Mouse (Mus musculus): ENCODE results near the gene Il5ra. TPM values are rescaled to one million over a fixed set of nuclear protein-coding genes. Genes with fewer than 3 reads are reported as not detected.
A peak's percentile ranks its signal among the peaks of the same experiment; 100 is the strongest.

Gene Il5ra
- polyA plus RNA-seq (2017; shearing (Covaris generic)) = under 1 TPM in 1 of 2 experiments, not detected in 1; 0.34 TPM

GRCm38 (mm10) chr6:106748887-106749388 is at the start of gene Il5ra:
Il5ra (minus strand) TSS chr6:106749037.
- ATAC-seq = no peak

DNA sequence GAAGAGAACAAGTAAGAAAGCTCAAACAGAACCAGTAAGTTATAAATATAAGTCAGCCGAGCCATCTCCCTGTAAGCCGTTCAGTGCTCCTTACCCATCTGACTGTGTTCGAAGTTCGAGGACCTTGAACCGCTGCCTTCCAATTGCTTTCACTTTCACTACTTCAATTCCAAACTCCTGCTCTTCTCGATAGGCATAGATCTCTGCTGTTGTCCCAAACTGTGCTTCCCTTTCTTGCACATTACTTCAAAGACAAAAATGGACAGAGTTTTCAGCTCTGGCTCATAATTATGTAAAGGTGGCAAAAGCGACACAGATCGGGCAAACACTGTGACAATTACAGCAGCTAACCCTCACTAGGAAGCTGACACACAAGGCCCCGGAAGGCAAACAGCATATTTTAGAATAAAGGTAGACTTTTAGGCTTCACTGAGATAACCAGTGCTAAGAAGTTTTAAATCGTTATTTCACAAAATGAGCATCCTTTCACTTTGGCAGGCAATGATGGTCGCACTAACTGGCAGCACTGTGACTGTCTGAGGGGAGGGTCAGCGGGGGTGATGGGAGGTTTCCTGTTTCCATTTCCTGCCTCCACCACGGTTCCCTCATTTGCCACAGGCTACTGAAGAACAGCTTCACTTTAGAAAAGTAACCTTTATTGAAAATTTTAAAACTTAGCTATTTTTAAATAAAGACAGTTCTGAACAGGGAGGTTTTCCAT is 45.4 kb upstream of the Il5ra start:
- ATAC-seq = peak; percentile 58

- ATAC-seq = peak; percentile 3
Measured at GRCm38 (mm10) chr6:106793621-106794020, 44.8 kb upstream of the Il5ra start.

DNA sequence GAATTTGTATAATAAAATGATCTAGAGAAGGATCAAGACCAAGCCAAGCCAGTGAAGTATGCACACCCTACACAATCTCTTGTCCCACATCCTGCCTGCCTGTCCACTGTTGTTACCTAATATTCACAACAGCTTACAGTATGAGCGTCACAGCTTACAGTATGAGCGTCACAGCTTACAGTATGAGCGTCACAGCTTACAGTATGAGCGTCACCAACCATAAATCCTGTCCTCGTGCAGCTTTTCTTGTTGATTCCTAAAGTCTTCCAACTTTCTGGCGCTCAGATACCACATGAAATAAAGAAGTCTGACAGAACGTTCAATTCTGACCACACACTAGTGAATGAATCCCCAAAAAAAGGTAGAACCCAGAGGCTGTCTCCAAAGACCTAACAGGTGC is 44.3 kb upstream of the Il5ra start:
- peak; percentile 45 for ATAC-seq

DNA sequence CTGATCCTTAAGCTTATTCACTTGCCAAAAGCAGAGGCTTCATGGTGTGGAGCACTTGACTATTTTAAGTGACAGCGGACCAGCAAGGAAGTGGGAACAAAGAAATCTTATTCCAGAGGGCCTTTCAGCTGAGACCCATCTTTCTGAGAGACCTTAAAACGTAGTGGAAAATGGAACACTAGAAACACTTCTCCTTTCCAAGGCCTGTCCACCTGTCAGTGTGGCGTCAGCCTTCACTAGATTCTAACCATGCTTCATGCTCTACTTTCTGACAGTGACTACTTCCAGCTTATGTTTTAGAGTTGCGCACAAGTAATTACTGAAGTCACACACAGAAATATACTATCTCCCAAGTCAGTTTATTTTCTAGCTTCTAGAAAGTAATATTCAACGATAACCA is 43.6 kb upstream of the Il5ra start:
- no peak for ATAC-seq

DNA sequence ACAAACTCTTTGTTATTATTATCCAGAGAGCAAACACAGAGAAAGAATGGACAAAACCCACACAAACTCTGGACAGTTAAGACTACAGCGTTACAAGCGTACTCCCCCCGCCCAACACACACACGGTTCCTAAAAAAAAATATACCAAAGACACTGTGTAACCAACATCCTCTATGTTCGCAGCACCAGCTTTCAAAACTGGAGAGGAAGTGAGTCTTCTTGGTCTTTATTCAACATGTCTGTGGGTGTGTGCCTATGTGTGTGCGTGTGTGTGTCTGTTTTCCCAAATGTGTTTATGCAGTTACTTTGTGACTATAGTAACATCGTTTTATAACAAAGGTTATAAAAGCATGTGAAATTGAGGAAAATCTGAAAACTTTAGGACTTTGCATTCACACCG is 42.6 kb upstream of the Il5ra start:
- ATAC-seq = peak; percentile 23

- ATAC-seq = peak; percentile 45
Measured at GRCm38 (mm10) chr6:106787138-106787537, 38.3 kb upstream of the Il5ra start.

GRCm38 (mm10) chr6:106770046-106770445 is 21.2 kb upstream of the Il5ra start:
- ATAC-seq = no peak

DNA sequence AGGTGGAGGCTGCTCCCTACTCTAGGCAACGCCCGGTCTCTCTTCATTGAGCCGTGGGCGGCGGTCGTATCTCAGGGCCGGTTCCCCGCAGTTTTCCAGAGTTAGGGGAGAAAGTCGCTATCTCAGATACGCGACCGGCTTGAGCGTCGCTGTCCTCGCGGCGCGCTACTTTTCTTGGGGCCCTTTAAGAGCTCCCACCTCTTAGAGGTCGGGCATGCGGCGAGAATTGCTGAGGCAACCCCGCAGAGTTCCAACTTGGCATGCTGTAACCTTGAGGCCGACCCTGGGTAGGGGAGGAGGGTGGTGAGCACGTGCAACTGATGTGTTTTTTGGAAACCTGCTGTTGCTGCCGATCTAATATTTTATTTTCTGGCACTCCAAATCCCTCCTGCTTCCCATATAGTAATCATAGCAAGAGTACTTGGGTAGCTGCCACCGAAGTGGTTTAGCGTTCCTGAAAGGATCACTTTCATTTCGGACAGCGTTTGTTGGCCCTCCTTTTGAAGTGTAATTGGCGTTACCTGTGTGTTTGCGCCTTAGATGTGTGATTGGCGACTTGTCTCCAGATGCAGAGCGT is 20.5 kb upstream of the Il5ra start:
- peak; percentile 30 for ATAC-seq

- ATAC-seq = peak; percentile 99
Measured at GRCm38 (mm10) chr6:106768640-106769289, 19.9 kb upstream of the Il5ra start, which contains the start of gene Trnt1. Trnt1 (plus strand) TSS chr6:106769120.

DNA sequence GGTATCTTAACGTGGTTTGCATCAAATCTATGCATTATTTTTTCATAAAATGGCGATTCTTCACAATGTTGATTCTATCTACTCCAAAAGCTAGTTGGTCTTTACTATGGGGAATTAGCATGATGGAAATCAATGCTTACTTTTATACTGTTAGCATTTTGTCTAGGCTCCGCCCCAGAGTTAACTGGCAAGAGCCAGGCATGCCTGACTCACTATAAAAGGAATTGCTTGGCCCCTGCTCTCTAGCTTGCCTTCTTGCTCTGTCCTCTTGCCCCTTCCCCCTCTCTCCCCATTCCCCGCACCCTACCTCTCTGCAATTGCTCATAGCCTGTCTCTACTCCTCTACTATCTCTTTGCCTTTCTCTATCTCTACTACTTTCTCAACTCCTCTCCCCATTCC is 17.9 kb upstream of the Il5ra start:
- no peak for ATAC-seq

DNA sequence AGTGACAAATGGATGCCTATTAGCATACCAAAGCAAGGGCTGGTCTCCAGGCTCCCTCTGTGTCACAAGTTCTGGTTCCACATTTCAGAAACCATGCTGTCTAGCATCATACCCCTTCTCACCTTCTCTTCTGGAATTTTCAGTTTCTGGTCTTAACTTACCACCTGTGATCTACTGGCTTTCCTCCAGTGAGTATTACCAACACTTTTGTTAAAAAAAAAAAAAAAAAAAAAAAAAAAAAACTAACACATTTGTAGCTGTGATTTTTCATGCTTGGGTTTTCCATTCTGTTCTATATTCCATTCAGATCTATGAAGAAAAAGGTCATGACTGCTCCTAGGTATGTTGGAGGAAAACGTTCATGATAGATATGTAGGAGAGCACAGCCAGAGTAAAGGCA is 17.1 kb upstream of the Il5ra start:
- no peak for ATAC-seq

DNA sequence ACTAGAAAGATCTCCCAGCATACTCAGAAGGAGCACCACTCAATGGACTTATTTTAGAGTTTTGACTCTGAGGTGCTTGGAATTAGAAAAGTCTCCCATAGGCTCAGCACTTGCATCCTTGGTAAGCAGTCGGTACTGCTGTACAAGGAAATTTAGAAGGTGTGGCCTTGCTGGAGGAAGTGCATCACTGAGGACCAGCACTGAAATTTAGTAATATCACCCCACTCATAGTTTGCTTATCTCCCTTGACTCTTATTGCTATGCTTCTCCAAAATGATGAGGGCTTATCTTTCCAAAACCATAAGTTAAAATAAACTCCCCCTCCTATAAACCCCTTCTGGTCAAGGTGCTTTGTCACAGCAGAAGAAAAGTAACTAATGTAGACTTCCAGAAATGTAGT is 12.6 kb upstream of the Il5ra start:
- no peak for ATAC-seq

DNA sequence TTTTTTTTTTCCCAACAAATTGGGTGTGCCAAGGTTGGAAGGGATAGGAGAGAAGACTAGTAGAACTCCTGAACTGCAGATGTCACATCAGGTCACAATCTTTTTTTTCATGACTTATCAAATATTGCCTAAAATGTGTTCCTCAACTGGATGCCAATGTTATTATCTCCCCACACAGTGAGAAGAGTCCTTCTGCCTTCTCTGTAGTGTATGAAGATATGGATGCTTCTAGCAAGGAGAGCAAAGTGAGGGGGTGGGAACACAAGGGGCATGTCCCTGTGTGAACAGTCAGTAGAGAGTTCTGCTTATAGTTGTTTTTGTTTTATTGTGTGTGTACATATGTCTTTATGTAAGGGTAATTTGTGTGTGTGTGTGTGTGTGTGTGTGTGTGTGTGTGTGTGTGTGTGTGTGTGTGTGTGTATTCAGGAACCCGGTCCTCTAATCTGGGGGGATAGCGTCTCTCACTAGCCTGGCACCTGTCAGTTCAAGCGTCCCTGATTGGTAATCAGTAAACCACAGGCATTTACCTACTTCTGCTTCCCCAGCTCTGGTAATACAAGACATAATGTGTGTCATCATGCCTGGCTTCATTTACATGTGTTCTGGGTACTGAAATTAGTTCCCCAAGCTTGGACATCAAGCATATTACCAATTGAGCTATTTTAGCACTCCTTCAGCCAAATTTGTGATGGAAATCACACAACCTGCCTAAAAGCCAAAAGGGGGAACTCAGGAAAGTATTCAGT is 11.8 kb upstream of the Il5ra start:
- no peak for ATAC-seq

DNA sequence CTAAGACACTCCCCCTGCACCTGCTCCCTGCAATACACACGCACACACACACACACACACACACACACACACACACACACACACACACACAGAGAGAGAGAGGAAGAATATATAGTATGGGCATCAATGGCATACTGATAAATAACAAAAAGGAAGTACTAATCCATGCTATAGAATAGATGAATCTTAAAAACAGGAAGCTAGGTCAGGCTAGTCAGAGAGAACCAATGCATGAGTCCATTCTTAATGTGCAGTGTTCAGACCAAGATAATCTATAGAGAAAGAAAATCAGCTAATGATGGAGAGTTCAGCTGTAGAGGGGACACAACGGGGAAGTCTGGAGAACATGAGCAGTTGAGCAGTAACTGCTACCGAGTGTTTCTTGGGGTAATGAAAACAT is 9.5 kb upstream of the Il5ra start:
- ATAC-seq = no peak

DNA sequence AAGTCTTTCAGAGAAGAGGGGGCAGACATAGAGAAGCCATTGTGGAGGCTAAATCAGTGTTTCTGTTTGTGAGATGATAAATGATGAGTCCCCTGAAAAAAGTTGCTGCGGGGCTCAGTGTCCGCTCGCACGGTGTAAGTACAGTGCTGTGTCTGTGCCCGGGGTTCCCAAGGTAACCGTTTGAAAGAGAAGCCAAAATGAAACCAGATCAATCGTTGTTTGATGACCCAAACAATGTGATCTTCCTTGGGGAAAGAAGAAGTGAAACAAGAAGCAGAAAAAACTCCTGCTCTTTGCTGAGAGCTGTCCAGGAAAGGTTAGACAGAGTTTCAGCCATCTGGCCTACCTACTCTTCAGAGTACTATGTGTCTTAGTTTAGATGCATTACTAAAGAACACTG is 1.5 kb upstream of the Il5ra start:
- ATAC-seq = no peak

- no peak for ATAC-seq
Measured at GRCm38 (mm10) chr6:106747804-106748203, 1.0 kb downstream of the Il5ra start.

GRCm38 (mm10) chr6:106747251-106747650 is 1.6 kb downstream of the Il5ra start:
- ATAC-seq = no peak

DNA sequence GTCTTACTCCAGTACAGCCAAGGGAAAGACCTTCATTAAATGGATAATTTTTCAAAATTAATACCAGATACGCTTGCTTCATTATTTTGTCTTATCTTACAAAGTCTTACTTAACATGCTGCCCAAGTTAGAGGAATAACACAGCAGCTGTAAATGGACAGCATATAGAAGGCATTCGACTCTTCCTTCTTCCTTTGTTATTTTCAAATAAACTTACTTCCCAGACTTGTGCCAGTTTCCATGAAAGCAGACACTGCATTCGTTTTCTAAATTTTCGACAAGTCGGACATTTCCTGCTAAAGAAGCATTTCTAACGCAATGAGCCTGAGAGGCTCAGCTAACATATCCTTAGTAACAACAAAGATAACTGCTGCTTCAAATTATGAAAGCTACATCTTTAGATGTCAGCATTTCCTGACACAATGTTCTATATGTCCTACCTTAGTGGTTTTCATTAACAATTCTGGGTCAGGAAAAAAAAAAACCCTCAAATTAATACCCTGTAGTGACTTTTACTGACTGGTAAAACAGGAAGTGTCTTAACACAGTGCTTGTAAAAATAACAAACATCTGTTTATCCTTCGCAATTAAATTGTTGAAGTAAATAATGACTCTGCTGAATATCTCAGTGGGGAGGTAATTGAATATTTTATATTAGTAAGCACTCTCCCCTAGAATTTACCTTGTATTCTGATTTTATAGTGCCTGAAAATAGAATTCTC is 3.0 kb downstream of the Il5ra start:
- no peak for ATAC-seq

DNA sequence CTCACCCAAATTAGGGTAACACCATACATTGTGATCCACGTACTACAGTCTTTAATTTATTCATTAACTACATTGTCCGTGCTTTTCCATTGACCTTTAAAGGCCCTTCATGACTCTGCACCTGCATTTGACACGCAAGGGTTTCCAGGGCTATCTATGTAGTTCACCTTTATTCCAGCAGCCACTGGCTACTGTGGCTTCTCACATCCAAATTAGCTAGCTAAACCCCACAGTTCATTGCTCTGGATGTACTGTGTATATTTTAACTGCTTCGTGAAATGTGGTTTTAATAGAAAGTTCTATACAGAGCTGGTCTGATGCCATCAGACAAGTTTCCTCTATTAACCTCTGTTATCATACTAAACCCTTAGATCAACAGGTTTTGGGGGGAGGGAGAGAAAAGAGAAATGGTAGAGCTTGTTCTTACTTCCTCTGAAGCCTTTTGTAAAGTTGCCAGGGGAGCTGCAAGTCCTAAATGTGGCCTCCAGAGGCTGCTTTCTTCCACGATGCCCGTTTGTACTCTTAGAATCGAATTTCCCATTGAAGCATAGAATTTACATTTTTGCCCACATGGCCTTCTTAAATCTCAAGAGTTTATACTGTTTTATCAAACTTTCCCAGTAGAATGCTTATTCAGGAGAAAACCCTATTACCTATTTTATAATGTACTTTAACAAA is 5.1 kb downstream of the Il5ra start:
- ATAC-seq = no peak

- ATAC-seq = no peak
Measured at GRCm38 (mm10) chr6:106740244-106740825, 8.5 kb downstream of the Il5ra start.
